Mouse (Mus musculus) naive thymus-derived CD4-positive, alpha-beta T cell, adult 2 months (primary cell): ENCODE measurements around the gene Casc3.
"Not testable (repeated sequence)": the region's sequence is repeated elsewhere in the genome, so short reads cannot be mapped to it uniquely, and the experiment has no call there.

Experiments
- DNase-seq: peaks from one replicate; pipeline ENCODE4 v3.0.0-alpha.2; 2011; ENCODE audit warnings: low read depth

Gene Casc3

DNA sequence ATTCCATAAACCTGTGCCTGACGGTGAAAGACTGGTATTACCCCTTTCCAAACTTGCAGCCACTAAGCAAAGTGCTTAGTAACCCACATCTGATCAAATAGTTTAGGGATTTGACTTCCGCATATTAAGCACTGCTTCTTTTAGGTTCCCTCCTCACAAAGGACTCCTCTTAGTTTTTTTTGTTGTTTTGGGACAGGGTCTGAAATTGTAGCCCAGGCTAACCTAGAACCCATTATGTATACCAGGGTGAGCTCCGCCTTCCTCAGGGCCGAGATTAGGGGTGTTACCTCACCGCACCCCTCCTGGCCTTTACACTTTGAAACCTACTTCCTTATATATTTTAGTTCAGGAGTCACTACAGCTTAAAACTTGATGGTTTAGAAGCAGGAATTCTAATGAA lies 14.9 kb upstream of the Casc3 start:
- peak; percentile 22 for DNase-seq

DNA sequence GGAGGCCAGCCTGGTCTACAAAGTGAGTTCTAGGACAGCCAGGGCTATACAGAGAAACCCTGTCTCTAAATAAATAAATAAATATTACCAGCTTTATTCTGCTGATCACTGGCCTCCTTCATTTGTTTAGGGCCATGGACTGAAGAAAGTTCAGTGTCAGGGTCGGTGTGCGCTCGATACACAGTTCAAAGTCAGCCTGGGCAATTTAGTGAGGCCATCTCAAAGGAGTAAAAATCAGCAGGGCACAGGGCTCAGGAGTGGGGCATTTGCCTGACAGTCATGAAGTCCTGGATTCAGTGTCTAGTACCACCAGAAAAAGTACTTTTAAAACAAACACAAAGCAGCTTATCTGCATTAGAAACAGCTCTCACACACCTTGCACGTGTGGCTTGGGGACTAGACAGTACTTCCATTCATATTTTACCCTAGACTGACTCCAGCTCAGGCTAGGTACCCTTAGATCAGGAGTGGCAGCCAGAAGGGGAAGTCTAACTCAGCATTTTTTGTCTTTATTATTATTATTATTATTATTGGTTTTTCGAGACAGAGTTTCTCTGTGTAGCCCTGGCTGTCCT lies 14.0 kb upstream of the Casc3 start:
- no peak for DNase-seq

DNA sequence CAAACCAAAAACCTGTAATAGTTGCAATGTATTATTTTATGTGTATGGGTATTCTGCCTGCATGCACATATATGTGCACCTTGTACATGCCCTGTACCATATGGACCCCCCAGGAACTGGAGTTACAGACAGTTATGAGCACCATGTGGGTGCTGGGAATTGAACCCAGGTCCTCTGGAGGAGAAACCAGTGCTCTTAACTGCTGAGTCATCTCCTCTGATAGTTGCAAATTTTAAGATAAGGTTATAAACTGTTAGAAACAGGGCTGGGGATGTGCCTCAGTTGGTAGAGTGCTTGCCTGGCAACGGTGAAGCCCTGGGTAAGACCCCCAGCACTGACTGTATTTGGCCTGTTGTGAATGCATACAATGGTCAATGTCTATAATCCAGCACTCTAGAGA lies 13.3 kb upstream of the Casc3 start:
- DNase-seq: no peak

DNA sequence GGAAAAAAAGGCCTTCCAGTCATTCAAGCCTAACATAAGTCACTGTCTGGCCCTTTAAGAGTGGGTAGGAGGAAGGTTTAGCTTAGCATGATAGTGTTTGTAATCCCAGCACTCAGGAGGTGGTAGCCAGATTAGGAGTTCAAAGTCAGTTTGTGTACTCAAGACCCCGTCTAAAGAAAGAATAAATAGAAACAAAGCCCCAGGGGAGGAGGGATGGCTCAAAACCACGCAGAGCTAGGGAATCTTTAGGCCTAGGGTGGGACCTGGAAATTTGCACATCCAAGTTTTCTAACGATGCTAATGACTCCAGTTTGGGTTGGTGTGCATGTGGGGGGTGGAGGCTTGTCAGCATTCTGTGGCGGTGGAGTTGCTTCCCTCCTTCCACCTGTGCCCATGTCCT lies 12.6 kb upstream of the Casc3 start:
- DNase-seq: no peak

DNA sequence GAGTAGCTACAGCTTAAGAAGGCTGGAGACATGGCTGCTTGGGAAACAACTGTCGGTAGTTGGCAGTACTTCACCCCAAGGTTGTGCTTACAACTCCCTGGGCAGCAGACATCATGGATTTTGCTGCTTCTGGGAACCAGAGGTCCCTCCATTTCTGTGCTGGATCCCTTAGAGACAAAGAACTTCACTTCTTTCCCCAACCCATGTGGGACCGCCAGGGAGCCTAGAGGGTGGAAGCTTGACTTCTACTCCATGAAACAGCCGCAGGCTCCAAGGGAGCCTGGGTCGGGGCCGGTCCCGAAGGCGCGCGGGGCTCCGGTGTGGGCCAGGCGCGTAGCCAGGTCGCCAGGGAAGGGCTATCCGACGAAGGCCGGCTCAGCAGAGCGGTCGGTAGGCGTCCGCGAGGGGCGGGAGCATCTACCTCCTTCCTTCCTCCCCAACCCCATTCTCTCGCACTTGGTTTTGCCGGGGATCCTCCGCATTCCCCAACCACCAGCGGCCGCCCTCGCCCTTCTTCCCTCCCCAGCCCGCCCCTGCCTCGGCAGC lies 10.2 kb upstream of the Casc3 start:
- peak; percentile 74 for DNase-seq

DNA sequence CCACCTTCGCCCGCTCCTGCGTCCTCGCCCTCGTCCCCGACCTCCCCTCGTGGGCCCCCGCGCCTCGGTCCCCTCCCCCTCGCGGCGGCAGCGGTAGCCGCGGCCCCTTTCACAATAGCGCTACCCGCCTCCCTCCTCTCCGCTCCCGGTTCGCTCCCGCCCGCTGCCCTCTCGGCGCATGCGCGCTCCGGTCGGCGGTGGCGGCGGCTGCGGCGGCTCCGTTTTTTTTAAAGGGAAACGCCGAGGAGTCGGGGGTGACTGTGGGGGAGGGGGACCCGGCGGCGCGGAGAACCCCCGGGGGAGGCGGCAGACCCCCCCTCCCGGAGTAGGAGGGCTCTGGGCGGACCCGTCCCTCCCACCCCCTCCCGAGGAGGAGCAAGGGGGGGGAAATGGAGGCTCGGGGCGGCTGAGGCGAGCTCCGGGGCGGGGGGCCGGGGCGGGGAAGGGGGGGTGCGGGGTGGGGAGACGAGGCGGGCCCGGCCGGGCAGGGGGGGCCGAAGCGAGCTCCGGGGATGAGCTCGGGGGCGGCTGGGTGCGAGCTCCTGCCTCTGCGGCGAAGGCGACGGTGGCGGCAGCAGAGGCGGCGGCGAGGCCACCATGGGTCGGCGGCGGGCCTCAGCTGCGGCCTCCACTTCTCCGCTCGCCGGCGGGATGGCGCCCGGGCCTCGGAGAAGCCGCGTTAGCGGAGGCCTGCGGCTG lies 9.5 kb upstream of the Casc3 start, which contains the start of gene Msl1:
Gene Msl1, plus strand, starts transcription at position 502 of the 699 bp plus-strand sequence.
- DNase-seq: peak; percentile 90

DNA sequence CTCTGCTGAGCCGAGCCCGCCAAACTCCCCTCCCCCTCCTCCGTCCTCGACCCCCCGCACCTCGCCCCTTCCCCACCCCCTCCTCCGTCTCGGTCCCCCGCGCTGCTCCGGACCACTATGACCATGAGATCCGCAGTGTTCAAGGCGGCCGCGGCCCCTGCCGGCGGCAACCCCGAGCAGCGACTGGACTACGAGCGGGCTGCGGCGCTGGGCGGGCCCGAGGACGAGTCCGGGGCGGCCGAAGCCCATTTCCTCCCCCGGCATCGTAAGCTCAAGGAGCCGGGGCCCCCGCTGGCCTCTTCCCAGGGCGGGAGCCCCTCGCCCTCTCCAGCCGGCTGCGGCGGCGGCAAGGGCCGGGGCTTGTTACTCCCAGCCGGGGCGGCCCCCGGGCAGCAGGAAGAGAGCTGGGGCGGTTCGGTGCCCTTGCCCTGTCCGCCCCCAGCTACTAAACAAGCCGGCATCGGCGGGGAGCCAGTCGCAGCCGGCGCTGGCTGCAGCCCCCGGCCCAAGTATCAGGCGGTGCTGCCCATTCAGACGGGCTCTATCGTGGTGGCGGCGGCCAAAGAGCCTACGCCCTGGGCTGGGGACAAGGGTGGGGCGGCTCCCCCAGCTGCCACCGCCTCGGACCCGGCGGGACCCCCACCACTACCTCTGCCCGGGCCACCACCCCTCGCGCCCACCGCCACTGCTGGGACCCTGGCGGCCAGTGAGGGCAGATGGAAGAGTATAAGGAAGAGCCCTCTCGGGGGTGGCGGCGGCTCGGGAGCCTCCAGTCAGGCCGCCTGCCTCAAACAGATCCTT lies 8.8 kb upstream of the Casc3 start:
- peak; percentile 54 for DNase-seq

DNA sequence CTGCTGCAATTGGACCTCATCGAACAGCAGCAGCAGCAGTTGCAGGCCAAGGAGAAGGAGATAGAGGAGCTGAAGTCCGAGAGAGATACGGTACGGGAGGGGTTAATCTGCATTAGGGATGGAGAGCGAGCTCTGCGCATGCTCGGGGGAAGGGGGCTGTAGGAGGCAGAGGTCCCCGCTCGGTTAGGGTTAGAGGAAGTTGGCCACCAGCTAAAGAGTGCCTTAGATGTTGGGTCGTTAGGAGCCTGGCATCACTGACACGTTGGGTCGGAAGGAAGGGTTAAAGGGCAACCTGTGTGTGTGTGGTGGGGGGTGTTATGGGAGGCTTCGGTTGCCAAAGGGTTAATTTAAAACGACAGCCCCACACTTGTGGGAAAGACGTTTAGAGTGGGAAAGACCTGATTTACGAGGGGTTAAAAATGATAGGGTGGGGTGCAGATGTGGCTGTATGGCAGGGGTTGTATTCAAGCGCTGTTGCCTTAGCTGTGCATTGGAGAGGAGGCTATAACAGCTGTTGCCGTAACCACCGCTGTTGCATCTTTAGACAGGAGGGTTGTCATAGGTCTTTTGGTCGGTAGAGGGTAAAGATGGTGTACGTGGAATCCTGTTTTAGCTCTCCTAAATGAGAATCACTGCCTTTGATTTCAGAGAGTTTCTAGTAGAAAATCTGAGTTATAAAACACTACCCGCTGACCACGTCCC lies 8.0 kb upstream of the Casc3 start:
- DNase-seq: peak; percentile 67

DNA sequence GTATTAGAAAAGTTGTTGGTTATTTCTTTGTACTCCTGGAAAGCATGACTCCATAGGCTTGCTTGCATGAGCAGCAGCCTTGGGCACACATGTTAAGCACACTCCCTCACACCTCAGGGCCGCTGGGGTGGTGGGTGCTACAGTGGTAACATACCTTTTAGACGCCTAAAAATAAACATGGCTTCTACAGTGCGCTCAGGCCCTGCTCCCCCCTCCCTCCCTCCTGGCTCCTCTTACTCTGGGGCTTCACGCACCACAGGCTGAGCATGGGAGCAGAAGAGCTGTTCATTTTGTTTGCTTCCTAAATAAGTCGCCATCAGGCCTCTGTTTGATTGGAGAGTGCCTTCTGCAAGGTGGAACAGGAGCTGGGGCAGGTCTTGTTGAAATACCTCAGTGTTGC lies 7.4 kb upstream of the Casc3 start:
- DNase-seq: peak; percentile 24

DNA sequence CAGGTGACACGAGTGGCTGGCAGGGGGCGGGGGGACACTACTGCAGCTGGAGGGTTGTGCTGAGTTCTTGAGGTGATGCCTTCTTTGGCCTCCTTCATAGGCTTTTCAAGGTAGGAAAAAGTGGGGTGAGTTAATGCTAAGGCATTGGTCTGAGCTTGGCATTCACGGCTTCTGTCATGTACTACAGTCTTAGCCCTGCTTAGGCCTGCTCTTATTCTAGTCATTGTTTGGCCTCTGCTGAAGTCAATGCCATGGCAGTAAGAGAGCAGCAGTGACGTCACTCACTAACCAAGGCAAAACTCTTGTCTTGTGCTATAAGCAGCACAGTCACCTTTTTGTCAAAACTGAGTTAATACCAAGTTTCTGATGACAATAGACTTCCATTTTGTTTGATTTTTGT lies 6.8 kb upstream of the Casc3 start:
- no peak for DNase-seq

DNA sequence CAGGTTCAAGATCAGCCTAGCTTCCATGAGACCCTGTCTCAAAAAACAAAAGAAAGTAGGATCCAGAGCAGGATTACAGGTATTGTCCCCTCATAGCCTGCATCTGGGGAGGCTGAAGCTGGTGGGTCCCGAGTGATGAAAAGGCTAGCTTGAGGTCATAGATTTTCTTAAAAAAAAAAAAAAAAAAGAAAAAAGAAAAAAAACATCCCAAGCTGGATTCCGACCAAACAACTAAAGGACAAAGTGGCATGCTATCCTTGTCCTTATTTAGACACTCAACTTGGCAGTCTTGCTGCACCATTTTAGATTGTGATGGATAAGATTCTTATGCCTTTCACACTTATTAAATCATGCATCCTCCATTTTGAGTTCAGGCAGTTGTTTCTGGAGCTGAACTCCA lies 3.7 kb downstream of the Casc3 start:
- DNase-seq: no peak

DNA sequence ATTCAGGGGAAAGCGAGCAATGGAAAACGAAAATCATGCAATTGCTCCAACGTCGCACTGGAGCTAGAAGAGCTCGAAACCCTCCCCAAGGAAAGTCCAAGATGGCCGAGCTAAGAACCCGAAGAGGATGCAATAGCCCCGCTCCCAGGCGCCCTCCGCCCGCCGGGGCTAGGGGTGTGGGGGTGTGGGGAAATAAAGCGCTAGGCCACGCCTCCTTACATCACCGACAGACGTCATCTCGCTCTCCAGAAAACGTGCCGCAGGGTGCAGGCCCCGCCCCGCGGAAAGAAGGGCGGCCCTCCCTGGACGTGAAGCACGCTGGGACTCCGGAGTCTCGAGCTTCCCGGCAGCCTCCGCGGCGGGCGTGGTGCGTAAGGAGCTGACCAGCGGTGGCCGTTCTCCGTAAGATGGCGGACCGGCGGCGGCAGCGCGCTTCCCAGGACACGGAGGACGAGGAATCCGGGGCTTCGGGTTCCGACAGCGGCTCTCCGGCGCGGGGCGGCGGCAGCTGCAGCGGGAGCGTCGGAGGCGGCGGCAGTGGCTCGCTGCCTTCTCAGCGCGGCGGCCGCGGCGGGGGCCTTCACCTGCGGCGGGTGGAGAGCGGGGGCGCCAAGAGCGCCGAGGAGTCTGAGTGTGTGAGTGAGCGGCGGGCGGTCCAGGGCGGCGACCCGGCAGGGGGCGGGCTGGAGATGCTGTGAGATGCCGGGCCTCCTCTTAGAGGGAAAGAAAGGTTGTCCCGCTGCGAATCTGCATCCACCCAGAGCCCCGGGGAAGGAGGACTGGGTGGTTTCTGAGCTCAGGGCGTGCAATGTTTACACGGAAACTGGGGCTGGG lies 5.0 kb downstream of the Casc3 start:
- DNase-seq: peak; percentile 99

DNA sequence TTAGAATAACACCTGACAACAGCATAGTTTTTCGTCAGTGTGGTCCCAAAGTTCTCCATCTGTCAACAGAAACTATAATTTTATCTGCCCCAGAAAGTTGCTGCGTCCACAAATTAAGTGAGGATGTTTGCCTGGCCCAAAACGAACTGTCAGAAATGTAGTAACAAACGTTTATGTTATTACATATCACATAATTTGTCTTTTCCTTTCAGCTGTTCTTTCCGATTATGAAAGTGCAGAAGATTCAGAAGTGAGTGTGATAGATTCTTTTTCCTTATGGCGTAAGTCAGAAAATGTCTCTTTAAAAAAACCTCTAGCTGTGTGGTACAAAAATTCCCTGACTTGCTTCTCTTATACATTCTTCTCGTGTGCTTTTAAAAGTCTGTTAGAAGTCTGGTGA lies 6.0 kb downstream of the Casc3 start:
- no peak for DNase-seq

DNA sequence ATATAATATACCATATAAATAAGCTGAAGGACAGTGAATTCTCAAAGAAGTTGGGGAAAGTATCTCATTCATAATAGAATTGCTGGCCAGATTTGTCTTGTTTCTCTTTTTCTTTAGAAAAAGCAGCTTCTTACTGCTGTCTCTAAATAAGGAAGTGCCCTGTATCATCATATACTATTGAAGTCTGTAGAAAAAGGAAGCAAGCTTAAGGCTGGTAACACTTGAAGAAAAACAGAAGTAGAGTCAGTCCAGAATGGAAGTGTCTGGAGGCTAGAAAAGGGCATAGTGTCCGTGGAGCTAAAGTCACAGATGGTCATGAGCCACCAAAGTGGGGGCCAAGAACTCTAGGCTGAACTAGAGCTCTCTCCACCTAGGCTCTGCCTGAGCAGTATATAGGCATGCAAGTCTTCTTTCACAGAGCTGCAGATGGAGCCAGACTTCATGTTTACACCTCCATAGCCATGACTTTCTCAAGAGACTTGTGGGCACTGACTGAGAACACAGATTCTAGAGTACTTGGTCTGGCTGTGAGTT lies 12.1 kb downstream of the Casc3 start:
- DNase-seq: no peak

DNA sequence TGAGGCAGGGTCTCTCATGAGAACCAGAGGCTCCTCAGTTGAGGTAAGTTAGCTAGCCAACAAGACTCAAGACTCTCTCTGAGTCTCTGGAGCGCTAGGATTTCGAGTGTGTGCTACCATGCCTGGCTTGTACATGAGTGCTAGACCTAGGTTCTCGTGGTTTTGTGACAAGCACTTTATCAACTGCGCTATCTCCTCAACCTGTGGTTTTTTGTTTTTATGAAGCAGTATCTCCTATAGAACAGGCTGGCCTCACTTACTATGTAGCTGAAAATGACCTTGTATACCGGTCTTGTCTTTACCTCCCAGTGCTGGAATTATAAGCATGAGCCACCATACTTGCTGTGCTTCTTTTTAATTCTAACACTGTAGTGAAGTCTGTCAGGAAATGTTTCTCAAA lies 16.3 kb downstream of the Casc3 start:
- DNase-seq: no peak

DNA sequence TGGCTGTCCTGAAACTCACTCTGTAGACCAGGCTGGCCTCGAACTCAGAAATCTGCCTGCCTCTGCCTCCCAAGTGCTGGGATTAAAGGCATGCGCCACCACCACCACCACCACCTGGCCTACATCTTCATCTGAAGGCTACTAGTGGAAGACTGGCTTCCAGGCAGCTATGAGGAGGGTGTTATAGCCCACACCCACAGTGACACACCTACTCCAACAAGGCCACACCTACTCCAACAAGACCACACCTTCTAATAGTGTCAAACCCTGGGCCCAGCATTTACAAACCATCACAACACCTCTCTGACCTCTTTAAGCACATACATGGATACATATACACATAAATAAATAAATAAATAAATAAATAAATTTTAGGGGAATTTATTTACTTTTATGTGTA lies 21.4 kb downstream of the Casc3 start:
- not testable (repeated sequence) for DNase-seq

DNA sequence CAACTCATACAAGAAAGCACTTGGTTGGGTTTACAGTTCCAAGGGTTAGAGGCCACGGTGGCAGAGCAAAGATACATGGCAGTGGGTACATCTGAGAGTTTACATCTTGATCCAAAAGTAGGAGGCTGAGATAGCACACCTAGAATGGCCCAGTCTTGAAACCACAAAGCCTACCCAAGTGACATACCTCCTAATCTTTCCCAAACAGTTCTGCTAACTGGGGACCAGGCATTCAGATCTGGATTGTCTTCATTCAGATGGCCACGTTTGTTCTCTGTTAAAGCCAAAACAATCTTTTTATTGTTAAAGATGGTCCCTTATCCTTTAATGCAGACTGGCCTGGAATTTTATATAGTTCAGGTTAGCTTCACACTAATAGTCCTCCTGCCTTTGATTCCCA lies 23.2 kb downstream of the Casc3 start:
- DNase-seq: no peak

DNA sequence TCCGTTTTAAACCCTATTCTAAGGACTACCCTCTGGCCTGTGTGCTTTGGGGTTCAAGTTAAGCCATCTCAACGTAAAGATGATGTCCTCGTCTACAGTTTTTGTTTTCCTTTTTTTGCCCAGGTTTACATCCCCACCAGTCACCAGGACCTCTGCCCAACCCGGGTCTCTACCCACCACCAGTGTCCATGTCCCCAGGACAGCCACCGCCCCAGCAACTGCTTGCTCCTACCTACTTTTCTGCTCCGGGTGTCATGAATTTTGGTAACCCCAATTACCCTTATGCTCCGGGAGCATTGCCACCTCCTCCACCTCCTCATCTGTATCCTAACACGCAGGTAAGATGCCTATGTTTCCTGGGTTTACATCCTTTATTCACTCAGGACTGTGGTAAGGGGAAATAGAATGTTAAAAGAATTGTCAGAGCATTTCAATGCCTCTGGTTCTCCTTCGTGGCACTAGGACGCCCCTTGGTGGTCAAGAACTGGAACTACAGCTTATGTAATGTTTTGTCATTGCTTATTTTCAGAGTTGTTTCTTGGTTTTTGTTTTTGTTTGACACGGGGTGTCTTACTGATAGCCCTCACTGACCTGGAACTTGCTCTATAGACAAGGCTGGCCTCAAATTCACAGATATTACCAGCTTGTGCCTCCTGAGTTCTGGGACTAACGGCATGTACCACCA lies 24.5 kb downstream of the Casc3 start:
- peak; percentile 82 for DNase-seq

DNA sequence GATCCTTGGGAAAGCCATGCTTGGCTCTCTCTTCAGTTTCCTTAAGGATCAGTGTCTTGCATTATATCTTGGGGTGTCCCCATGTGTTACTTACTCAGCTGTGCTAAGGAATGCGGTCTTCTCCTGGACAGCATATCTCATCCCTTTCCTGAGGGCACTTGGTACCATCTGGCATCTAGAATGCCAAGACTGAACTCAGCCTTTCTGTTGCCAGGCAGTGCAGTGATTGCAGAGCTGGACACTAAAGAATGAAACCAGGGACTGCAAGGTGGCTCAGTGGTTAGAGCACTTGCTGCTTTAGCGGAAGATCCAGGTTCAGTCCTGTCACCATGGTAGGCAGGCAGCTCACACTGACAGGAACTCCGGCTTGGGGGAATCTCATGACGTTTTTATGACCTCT lies 25.2 kb downstream of the Casc3 start:
- DNase-seq: no peak

DNA sequence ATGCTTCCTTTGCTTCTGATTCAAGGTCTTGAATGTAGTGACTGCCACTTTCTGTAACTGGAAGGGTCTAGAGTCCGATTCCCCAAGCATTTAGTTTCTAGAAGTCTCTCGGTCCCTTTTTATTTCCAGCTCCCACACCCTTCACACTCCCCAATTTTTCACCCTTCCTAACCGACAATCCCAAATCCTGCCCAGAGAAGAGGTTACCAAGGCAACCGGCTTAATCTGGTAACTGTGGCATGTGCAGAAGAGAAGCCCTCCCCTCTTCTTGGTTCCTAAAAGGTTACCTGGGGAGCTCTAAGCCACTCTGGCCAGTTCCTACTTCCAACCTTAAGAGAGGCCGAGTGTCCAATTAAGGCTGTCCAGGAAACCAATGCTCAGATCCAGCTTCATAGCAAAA lies 30.6 kb downstream of the Casc3 start:
- DNase-seq: no peak

DNA sequence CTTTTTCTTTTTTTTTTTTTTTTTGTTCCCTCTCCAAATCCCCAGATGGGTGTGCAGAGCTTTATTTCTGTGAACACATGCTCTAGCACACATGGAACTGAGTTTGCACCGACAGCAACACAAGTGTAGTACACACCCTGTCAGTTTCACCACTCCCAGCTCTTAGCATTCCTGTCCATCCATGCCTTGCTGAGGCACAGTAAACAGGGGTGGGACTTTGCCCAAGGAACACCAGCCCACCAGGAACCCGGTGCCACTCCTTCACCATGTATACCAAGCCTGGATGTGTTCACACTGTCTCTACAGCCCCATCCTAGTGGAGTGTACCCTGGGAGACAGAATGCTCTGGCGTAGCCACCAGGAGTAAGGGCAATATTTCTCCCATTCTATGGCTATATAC lies 31.0 kb downstream of the Casc3 start:
- no peak for DNase-seq
